Mouse (Mus musculus): ENCODE results near the gene Capn10.
A peak's percentile ranks its signal among the peaks of the same experiment; 100 is the strongest.

Gene Capn10

DNA sequence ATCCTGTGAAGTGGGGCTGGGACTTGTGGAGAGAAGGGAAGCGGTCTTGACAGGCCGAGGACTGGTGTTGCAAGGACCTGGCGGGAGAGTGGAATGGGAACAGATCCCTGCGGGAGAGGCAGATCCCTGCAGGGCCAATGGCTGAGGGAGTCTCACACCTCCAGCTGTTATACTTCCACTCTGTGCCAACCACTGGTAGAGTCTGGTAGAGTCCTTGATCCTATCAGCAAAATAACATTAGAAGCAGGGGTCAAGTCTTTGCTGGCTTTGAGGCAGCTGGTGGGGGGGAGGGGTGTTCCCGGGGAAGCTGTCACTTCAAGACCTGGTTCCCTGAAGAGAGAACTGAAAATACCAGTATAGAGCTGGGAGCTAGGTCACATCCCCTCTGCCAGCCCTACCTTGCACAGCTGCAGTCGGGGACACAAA lies 42.0 kb downstream of the Capn10 start:
- DNase-seq (ENCODE audit: low read depth, low spot score), result no peak

DNA sequence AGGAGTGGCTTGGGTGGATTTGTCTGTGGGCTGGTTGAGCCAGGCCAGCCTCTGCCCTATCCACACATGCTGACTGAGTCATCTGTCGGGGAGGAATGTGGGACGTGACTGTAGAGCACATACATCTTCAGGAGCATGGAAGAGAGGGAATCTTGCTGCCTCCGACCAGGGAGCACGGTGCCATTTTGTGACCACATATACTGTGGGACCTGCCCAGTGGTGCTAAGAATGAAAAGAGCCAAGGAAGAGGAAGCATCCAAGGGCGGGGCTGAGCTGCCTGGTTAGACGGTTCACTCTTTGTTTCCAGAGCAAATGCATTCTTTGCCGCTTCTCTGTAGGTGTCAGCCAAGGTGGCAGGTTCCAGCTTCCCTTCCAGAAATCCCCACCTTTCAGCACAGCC lies 44.5 kb downstream of the Capn10 start:
- peak; percentile 7 for DNase-seq (ENCODE audit: low read depth, low spot score)

- no peak for DNase-seq (ENCODE audit: low read depth, low spot score)
Observed at GRCm38 (mm10) chr1:92979073-92979602, 45.0 kb downstream of the Capn10 start.

DNA sequence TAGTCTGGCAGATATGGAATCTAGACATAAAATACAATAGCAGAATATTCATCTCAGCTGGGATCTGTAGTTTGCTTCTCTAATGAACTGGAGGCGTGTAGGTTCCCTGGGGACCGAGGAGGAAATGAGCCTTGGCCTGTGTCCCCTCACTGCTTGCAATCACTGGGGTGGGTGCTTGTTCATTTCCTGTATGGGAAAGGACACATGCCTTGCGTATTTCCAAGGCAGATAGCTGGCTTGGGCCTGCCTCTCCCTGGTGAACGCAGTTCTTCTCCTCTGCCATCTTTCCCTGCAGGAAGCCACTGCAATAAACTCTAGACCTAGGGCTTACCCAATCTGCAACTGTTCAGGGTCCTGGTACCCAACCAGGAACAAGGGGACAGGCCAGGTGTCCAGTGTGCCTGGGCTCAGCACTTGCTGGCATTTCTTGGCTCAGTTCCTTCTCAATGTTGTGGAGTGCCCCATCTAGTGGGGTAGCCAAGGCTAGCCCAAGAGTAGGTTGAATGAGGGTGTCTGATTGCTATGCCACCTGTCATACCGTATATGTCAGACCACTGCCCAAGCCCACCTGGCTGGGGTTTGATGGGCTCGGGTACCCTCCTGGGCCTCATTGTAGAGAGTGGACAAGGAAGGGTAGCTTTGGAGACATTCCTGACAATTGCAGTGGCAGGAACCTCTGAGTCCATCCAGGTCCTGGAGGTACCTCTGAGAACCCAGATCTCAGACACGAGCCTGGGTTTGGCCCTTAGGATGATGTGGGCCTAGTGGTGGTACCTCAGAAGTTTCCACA lies 47.1 kb downstream of the Capn10 start:
- no peak for DNase-seq (ENCODE audit: low read depth, low spot score)

GRCm38 (mm10) chr1:92982931-92983605 lies 48.9 kb downstream of the Capn10 start:
- no peak for DNase-seq (ENCODE audit: low read depth, low spot score)

GRCm38 (mm10) chr1:92984999-92985398 lies 50.8 kb downstream of the Capn10 start:
- DNase-seq (ENCODE audit: low read depth, low spot score), result no peak

DNA sequence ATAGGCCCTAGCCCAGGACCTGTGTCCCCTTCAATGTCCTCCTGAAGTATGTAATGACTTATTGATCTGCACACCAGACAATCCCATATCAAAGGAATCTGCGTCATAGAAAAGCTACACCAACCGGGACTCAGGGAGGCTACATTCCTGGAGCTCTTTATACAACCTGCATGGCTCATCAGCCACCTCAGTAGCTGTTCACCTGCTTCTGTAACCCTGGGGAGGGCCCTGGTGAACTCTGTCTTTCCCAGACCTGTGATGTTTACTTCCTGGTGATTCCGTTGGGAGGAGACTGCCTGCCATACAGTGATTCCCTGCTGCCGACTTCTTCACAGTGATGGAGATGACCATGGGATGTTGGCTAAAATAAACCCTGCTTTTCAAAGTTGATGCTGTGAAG lies 54.7 kb downstream of the Capn10 start:
- no peak for DNase-seq (ENCODE audit: low read depth, low spot score)

DNA sequence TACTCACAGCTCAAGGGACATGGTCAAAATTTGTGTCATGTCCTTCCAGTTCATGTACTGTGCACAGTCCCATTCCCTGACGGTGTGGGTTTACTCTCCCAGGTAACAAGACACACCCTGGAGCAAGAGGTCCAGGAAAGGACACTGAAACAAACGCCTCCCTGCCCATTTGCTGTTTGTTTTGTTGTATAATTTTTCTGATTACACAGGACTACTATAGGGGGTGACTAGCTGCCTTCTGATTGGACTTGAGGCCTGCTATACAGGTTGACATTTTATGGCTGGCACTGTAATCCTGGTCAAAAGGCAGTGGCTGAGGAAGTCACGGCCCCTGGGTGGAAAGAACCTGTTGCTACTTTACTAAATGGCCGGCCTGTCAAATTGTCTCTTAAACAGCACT lies 55.7 kb downstream of the Capn10 start:
- no peak for DNase-seq (ENCODE audit: low read depth, low spot score)

GRCm38 (mm10) chr1:92992214-92992855 lies 58.2 kb downstream of the Capn10 start:
- DNase-seq (ENCODE audit: low read depth, low spot score), result no peak

- DNase-seq (ENCODE audit: low read depth, low spot score), result no peak
Observed at GRCm38 (mm10) chr1:92992880-92993279, 58.7 kb downstream of the Capn10 start.
